Mouse (Mus musculus) liver, postnatal 0 days (tissue): Measurements from ENCODE around the gene Slc22a2.

Experiments used
- CTCF ChIP-seq: sonication (generic); IDR thresholded peaks from 2 replicates; pipeline ENCODE4 v1.5.1; 2016; ENCODE audit warnings: antibody characterized with exemption, low read depth
- EP300 ChIP-seq: IDR thresholded peaks from 2 replicates; pipeline ENCODE4 v1.6.1; 2016; ENCODE audit warnings: antibody characterized with exemption, low read depth, mild to moderate bottlenecking

DNA sequence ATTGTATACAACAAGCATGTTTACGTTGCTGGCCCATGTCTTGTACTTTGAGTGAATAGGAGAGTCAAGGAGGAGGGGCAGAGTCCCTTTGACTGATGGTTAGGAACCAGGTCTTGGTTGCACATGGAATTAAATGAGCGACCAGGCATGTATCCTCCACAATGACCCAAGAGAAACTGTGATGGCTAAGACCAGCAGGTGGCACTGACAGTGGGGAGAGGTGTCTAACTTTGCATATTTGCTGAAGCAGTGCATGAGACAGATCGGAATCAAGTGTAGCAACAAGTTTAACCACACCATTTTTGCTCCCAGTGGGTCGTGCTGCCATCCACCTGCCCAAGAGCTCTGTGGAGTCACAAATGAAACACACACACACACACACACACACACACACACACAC, 21.7 kb upstream of the Slc22a2 start:
- TF ChIP-seq EP300 (no peak), CTCF (0 out of 2 replicates have a peak, but pooled peaks have one; percentile 30)
